Mouse (Mus musculus) Patski (cell line): ENCODE data around the gene Cela3b. TPM values are rescaled to one million over a fixed set of nuclear protein-coding genes. Genes with fewer than 3 reads are reported as not detected.

Experiments used
- ATAC-seq: fragments of 100-300 bp; one replicate; pipeline ENCODE4 v1.8.0; 2021
- CTCF ChIA-PET: fragments of 350-600 bp; sonication (Branson Sonifier 250); formaldehyde crosslinking; loops from one replicate; lab custom pipeline; 2022; ENCODE audit warnings: inconsistent platforms; lab: Charles Lee
- POLR2A ChIA-PET: fragments of 350-600 bp; sonication (Branson Sonifier 250); formaldehyde crosslinking; loops from one replicate; lab custom pipeline; 2022; ENCODE audit warnings: antibody characterized with exemption, inconsistent platforms; lab: Charles Lee
- DNase-seq: peaks from one replicate; pipeline ENCODE4 v3.0.0-alpha.2; 2011; ENCODE audit warnings: low read depth, low spot score
- H3K27me3 ChIP-seq: fragments of 371-371 bp; one replicate; pipeline ENCODE4 v1.5.1; 2021
- CTCF ChIP-seq: fragments of 100-300 bp; IDR thresholded peaks from one replicate; pipeline ENCODE4 v1.5.1; 2021
- in situ Hi-C: fragments of 300-500 bp; cut with MboI; formaldehyde crosslinking; loops from 3 replicates; pipeline ENCODE4 v1.11.1; 2018; ENCODE audit warnings: low pct_unique_long_range_greater_than_20kb, mixed read lengths
- polyA plus RNA-seq: library from polyadenylated mRNA; unstranded; gene quantifications from one replicate; pipeline ENCODE4 v1.2.3, GENCODE M21; 2021

Gene Cela3b
- polyA plus RNA-seq, 1 experiment from 2014 or later, result not detected

- no peak for ATAC-seq
- ChIA-PET CTCF (no interaction called here), POLR2A (interaction anchor here (0.8 kb wide), 1 partner anchor 15 kb away, joined by 3 read pairs; no protein-coding TSS in a partner anchor)
- no peaks in the 10 kb centered on the region for H3K27me3 ChIP-seq
- TF ChIP-seq CTCF, result no peak
- no peak for DNase-seq
- in situ Hi-C loops, result no loop called here
Measured at GRCm38 (mm10) chr4:137461981-137462690, 31.8 kb upstream of the Cela3b start.

DNA sequence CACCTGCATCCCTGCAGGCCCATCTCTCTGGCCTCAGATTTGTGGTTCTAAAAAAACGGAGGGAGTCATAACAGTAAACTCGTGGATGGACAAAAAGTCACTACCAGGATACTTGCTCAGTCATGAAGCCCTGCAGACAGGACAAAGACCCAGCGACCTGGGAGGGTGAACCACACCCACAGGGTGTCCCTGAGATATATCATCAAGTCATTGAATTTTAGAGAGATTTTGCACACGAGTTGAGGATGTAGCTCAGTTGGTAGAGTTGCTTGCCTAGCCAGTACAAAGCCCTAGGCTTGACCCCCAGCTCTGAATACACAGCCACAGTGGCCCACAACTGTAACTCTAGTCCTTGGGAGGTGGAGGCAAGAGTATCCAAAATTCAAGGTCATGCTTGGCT, 30.9 kb upstream of the Cela3b start:
- POLR2A ChIA-PET, result no interaction called here
- ATAC-seq, result no peak
- in situ Hi-C loops, result no loop called here
- H3K27me3 ChIP-seq, result no peaks in the 10 kb centered on the region
- DNase-seq, result no peak
- TF ChIP-seq CTCF, result no peak
- CTCF ChIA-PET, result no interaction called here

- CTCF ChIA-PET, result no interaction called here
- no peaks in the 10 kb centered on the region for H3K27me3 ChIP-seq
- DNase-seq (no peak), ATAC-seq (no peak)
- in situ Hi-C loops, result no loop called here
- POLR2A ChIA-PET, result no interaction called here
- TF ChIP-seq CTCF, result no peak
Measured at GRCm38 (mm10) chr4:137460676-137461075, 30.3 kb upstream of the Cela3b start.

GRCm38 (mm10) chr4:137458861-137459260, 28.5 kb upstream of the Cela3b start:
- in situ Hi-C loops, result no loop called here
- no peaks in the 10 kb centered on the region for H3K27me3 ChIP-seq
- POLR2A ChIA-PET, result interaction anchor here (1.1 kb wide), 1 partner anchor 9 kb away, joined by 3 read pairs; no protein-coding TSS in a partner anchor
- DNase-seq, result no peak
- no peak for TF ChIP-seq CTCF
- ATAC-seq, result no peak
- CTCF ChIA-PET, result no interaction called here

DNA sequence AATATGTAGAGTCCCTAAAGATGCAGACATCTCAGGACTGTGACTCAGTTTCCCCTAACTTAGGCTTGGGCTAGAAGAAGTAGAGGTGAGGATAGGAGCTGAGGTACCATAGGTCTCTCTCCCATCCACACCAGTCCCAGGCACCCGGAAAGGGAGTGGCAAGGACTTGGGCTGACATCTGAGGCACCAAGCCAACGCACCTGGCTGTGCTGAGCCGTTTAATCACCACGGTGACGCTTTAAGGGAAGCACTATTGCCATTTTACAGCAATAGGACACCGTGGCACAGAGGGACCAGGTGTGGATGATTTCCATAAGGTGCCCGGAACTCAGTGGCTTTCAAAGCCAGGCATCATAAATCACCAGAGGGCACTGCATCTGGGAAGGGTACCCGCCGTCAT, 28.0 kb upstream of the Cela3b start:
- no peak for DNase-seq
- TF ChIP-seq CTCF, result no peak
- ChIA-PET CTCF (no interaction called here), POLR2A (interaction anchor here (1.1 kb wide), 1 partner anchor 9 kb away, joined by 3 read pairs; no protein-coding TSS in a partner anchor)
- in situ Hi-C loops, result no loop called here
- no peaks in the 10 kb centered on the region for H3K27me3 ChIP-seq
- ATAC-seq, result no peak

GRCm38 (mm10) chr4:137457292-137457691, 27.0 kb upstream of the Cela3b start:
- ATAC-seq (no peak), DNase-seq (no peak)
- CTCF ChIA-PET, result no interaction called here
- H3K27me3 ChIP-seq, result no peaks in the 10 kb centered on the region
- POLR2A ChIA-PET, result interaction anchor here (1.0 kb wide), 1 partner anchor 11 kb away, joined by 3 read pairs; the partner anchor contains the start of gene Hspg2
- in situ Hi-C loops, result no loop called here
- TF ChIP-seq CTCF, result no peak

GRCm38 (mm10) chr4:137456581-137456980, 26.2 kb upstream of the Cela3b start:
- in situ Hi-C loops, result no loop called here
- DNase-seq (no peak), ATAC-seq (no peak)
- H3K27me3 ChIP-seq, result no peaks in the 10 kb centered on the region
- ChIA-PET POLR2A (interaction anchor here (1.0 kb wide), 1 partner anchor 12 kb away, joined by 3 read pairs; the partner anchor contains the start of gene Hspg2), CTCF (no interaction called here)
- TF ChIP-seq CTCF, result no peak

DNA sequence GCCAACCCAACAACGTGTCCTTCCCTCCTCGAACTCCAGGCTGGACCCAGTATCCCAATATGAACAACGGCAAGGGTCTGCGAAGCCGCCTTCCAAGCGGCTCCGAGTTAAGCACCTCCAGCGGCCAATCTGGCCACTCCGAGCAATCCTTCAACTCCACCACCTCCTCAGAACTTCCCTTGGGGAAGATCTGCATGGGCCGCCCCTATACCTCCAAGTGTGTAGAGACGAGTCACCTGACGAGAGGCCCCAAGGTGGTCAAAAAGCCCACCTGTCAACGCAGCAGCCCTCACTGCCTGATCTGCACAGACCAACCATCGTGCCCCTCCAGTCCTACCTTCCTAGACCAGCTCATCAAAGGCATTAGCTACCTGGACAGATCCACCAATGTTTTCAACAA, 24.2 kb upstream of the Cela3b start:
- in situ Hi-C loops, result no loop called here
- ChIA-PET CTCF (no interaction called here), POLR2A (interaction anchor here (0.7 kb wide), 1 partner anchor 76 kb away, joined by 3 read pairs; no protein-coding TSS in a partner anchor)
- DNase-seq (no peak), ATAC-seq (no peak)
- H3K27me3 ChIP-seq, result no peaks in the 10 kb centered on the region
- no peak for TF ChIP-seq CTCF

DNA sequence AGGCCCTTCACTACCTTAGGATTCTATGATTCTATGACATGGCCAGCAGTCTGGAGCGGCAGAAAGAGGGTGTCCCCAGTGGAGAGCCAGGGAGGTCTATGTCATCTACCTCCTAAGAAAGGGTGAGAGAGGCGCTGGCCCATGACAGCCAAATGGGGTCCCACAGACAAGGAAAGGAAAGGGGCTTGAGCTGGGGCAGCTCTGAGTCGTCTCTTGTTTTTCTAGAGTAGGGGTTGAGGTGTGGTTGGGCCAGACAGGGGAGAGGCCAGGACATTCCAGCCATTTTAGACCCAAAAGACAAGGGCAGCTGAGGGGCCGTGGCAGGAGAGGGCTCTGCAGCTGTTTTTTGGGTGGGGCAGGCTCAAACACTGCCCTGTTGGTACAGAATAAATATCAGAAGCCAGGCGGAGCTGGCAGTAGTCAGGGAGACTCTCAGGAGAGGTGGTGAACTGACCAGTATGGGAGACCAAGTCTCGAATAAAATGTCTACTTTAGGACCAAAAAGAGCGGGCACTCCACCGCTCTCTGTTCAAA, 23.0 kb upstream of the Cela3b start, which contains the start of gene 1700013G24Rik:
TSS of gene 1700013G24Rik (plus strand) at position 51 of the 534 bp plus-strand sequence.
- H3K27me3 ChIP-seq, result no peaks in the 10 kb centered on the region
- DNase-seq, result no peak
- in situ Hi-C loops, result no loop called here
- no peak for ATAC-seq
- ChIA-PET POLR2A (interaction anchor here (1.1 kb wide), 1 partner anchor 15 kb away, joined by 3 read pairs; no protein-coding TSS in a partner anchor), CTCF (interaction anchor here (1.3 kb wide), 1 partner anchor 12 kb away, joined by 4 read pairs; no protein-coding TSS in a partner anchor)
- TF ChIP-seq CTCF, result no peak

DNA sequence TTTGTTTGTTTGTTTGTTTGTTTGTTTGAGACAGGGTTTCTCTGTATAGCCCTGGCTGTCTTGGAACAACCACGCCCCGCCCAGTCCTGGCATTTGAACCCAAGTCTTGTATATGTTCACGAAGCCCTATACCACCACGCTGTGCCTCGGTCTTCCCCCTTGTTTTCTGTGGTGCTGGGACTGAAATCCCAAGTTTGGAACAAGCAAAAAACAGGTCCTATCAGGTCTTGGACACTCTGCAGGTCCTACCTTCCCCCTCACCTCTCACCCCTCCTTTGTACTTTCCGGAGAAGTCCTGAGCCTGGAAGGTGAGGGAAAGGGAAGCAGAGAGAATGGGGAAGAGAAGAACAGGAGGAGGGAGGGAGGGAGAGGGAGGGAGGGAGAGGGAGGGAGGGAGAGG, 21.9 kb upstream of the Cela3b start:
- DNase-seq, result no peak
- POLR2A ChIA-PET, result no interaction called here
- no peak for TF ChIP-seq CTCF
- in situ Hi-C loops, result no loop called here
- CTCF ChIA-PET, result no interaction called here
- no peak for ATAC-seq
- H3K27me3 ChIP-seq, result no peaks in the 10 kb centered on the region

DNA sequence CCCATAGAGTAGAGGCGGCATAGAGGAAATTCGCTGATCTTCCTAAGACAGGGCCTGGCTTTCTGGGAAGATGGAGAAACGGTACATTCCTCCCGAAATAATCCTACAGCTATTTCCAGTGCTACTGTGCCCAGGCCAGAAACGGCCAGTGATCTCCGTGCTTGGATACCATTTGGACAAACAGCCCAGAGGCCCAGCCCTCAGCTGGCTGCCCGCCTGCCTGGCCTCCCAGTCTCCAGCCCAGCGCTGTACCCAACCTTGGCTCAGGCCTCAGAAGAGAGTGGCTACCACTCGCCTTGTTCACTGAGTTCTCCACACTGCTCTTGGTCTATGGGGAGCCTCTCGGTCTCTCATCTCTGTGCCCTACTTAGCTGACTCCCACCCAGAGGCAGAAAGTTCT, 19.4 kb upstream of the Cela3b start:
- ChIA-PET CTCF (no interaction called here), POLR2A (interaction anchor here (0.5 to 1.4 kb wide), 2 partner anchors 9 to 104 kb away, joined by 3 read pairs; no protein-coding TSS in a partner anchor)
- no peak for TF ChIP-seq CTCF
- in situ Hi-C loops, result loop anchor here (10.0 to 25.0 kb wide), 2 partner anchors 55 to 88 kb away; no protein-coding TSS in a partner anchor
- ATAC-seq, result no peak
- H3K27me3 ChIP-seq, result no peaks in the 10 kb centered on the region
- no peak for DNase-seq
